ENCODE assay signal across 8 mouse cellular contexts in genomic region chr6:108064918-108065526, GRCm38 (mm10). TPM values are rescaled to one million over a fixed set of nuclear protein-coding genes. Genes with fewer than 3 reads are reported as not detected.
DNase-seq lines count a peak whose midpoint lies in the region; ATAC-seq lines count a peak whose summit lies in the region.

Gene Setmar (plus strand): TSS chr6:108065045.

- peaks cover 4% of the 10 kb centered on the region; the same call in 1 of the 2 replicates for H3K4me1 ChIP-seq in megakaryocyte, embryonic 14.5 days

- ATAC-seq in common myeloid progenitor, adult 5-6 weeks (replicated peaks; ENCODE audit: low read depth, poor library complexity, severe bottlenecking), result peak; percentile 93

- DNase-seq in ZHBTc4 (ENCODE audit: low read depth, low spot score), result peak; percentile 94
- peak; percentile 93 to 95 for DNase-seq in gastrocnemius, adult 8-10 months (ENCODE audit: low spot score in 2 of 2)
- DNase-seq in hindlimb bud, embryonic 11.5 days (ENCODE audit: extremely low spot score, low read depth, low spot score), result peak; percentile 79
- peak; percentile 93 to 96 for DNase-seq in left cerebral cortex, adult 8-10 months (ENCODE audit: low spot score in 2 of 2)
- peak; percentile 97 for DNase-seq in right cerebral cortex, postnatal 10 days (ENCODE audit: low spot score in 2 of 2)
- peak; percentile 97 for DNase-seq in urinary bladder, postnatal 25 days (ENCODE audit: low spot score)

- no peaks in the 10 kb centered on the region for H3K27me3 ChIP-seq in megakaryocyte, embryonic 14.5 days (replicated peaks)

- H3K9me3 ChIP-seq in megakaryocyte, embryonic 14.5 days, result no peaks in the 10 kb centered on the region

- H3K36me3 ChIP-seq in megakaryocyte, embryonic 14.5 days (replicated peaks; ENCODE audit: low read length), result no peaks in the 10 kb centered on the region

- peak within 1 kb of the TSS; percentile 94 for H3K4me3 ChIP-seq in megakaryocyte, embryonic 14.5 days (replicated peaks)

RNA-seq across cellular contexts. Expression of gene Setmar, which starts in this region (rescaled TPM):
- 3.7 and 4.0 TPM in 2 replicates for total RNA-seq in common myeloid progenitor, adult 5-6 weeks (2017)
- 1 to 10 TPM; 4.5 to 5.2 (median 4.7) TPM for total RNA-seq in gastrocnemius, adult 8-10 months (2022)
- 10 to 100 TPM; 10.2 to 11.6 (median 10.5) TPM for total RNA-seq in left cerebral cortex, adult 8-10 months (2022)
- polyA plus RNA-seq in megakaryocyte, embryonic 14.5 days (2012; ENCODE audit: insufficient read depth, low replicate concordance), result 0.51 TPM in 1 of 2 replicates, not detected in the other

Comparison
In these comparisons a context has a peak if more than half of its experiments do, and no peak if none do; other contexts are left out.
1. Peak in every context shown above with its lines: DNase-seq, ATAC-seq and H3K4me3 ChIP-seq.